Mouse (Mus musculus) C2C12 (cell line): ENCODE data around the gene Rhoh. TPM values are rescaled to one million over a fixed set of nuclear protein-coding genes. Genes with fewer than 3 reads are reported as not detected.

Experiments used
- H3K27me3 ChIP-seq: one replicate; pipeline ENCODE4 v1.6.1; 2011; ENCODE audit not compliant: control insufficient read depth, insufficient read depth, insufficient read length
- H3K36me3 ChIP-seq: one replicate; pipeline ENCODE4 v1.6.1; 2011; ENCODE audit not compliant: control insufficient read depth, insufficient read depth
- H3K4me3 ChIP-seq: one replicate; pipeline ENCODE4 v1.5.1; 2011; ENCODE audit warnings: mild to moderate bottlenecking, control low read depth; ENCODE audit not compliant: poor library complexity, insufficient read depth, severe bottlenecking
- H3K79me2 ChIP-seq: one replicate; pipeline ENCODE4 v1.6.1; 2011; ENCODE audit not compliant: control insufficient read depth, insufficient read depth
- H3K79me3 ChIP-seq: one replicate; pipeline ENCODE4 v1.6.1; 2011; ENCODE audit warnings: low read depth, control low read depth
- H3ac ChIP-seq: one replicate; pipeline ENCODE3; 2011; ENCODE audit warnings: low read depth; ENCODE audit not compliant: control insufficient read depth, insufficient read length
- CEBPB ChIP-seq: IDR thresholded peaks from one replicate; pipeline ENCODE4 v1.6.1; 2011; ENCODE audit warnings: low read depth, mild to moderate bottlenecking, control low read depth, moderate library complexity
- CTCF ChIP-seq: IDR thresholded peaks from one replicate; pipeline ENCODE4 v1.5.1; 2011; ENCODE audit not compliant: control insufficient read depth, insufficient read depth, insufficient read length
- FOSL1 ChIP-seq: IDR thresholded peaks from one replicate; pipeline ENCODE4 v1.8.0; 2011; ENCODE audit warnings: mild to moderate bottlenecking, low read length; ENCODE audit not compliant: poor library complexity, insufficient read depth, severe bottlenecking
- MAX ChIP-seq: IDR thresholded peaks from one replicate; pipeline ENCODE4 v1.6.1; 2011; ENCODE audit warnings: mild to moderate bottlenecking, control low read depth
- MYOD1 ChIP-seq: IDR thresholded peaks from one replicate; pipeline ENCODE4 v1.6.1; 2011; ENCODE audit warnings: low read depth; ENCODE audit not compliant: control insufficient read depth, insufficient read length
- MYOG ChIP-seq: IDR thresholded peaks from one replicate; pipeline ENCODE4 v1.6.1; 2011; ENCODE audit not compliant: control insufficient read depth, insufficient read length; ENCODE audit errors: extremely low read depth
- USF1 ChIP-seq: IDR thresholded peaks from one replicate; pipeline ENCODE4 v1.6.1; 2011; ENCODE audit warnings: low read depth, mild to moderate bottlenecking, control low read depth, moderate library complexity
- polyA plus RNA-seq: library from polyadenylated mRNA; unstranded; fragments of >200 nt; fragmentation: generic; extraction: Trizol; gene quantifications from one replicate; pipeline ENCODE4 v1.2.1, GENCODE M21; 2012; ENCODE audit warnings: missing spikeins

Rhoh gene
- polyA plus RNA-seq, 1 experiment, result not detected

- no peak overlapping the region for H3K4me3 ChIP-seq
- H3K27me3 ChIP-seq, result peaks cover 7% of the 10 kb centered on the region
- no peaks in the 10 kb centered on the region for H3K79me3 ChIP-seq
- no peak overlapping the region for H3ac ChIP-seq
- H3K36me3 ChIP-seq, result no peaks in the 10 kb centered on the region
- TF ChIP-seq MAX, result no peak
- no peak for TF ChIP-seq FOSL1
- TF ChIP-seq CTCF, result no peak
- H3K79me2 ChIP-seq, result no peaks in the 10 kb centered on the region
Measured at GRCm38 (mm10) chr5:65908751-65909150, 47.7 kb downstream of the Rhoh start.

GRCm38 (mm10) chr5:65909321-65909720, 48.3 kb downstream of the Rhoh start:
- H3K4me3 ChIP-seq, result no peak overlapping the region

GRCm38 (mm10) chr5:65910398-65910797, 49.4 kb downstream of the Rhoh start:
- Histone ChIP-seq H3K27me3 (peaks cover 7% of the 10 kb centered on the region), H3K4me3 (no peak overlapping the region), H3K79me3 (no peaks in the 10 kb centered on the region), H3ac (no peak overlapping the region), H3K36me3 (no peaks in the 10 kb centered on the region), H3K79me2 (no peaks in the 10 kb centered on the region)
- TF ChIP-seq USF1, result no peak
- TF ChIP-seq MAX, result no peak
- TF ChIP-seq MYOD1, result no peak
- TF ChIP-seq CEBPB, result no peak
- no peak for TF ChIP-seq FOSL1
- no peak for TF ChIP-seq MYOG
- no peak for TF ChIP-seq CTCF

More at GRCm38 (mm10) chr5:65909321-65909720, 48.3 kb downstream of the Rhoh start:
- H3K36me3 ChIP-seq, result no peaks in the 10 kb centered on the region
- no peaks in the 10 kb centered on the region for H3K79me3 ChIP-seq
- H3K79me2 ChIP-seq, result no peaks in the 10 kb centered on the region
- H3ac ChIP-seq, result no peak overlapping the region
- peaks cover 7% of the 10 kb centered on the region for H3K27me3 ChIP-seq
- TF ChIP-seq USF1 (no peak), MAX (no peak), MYOD1 (no peak), MYOG (no peak)

GRCm38 (mm10) chr5:65911676-65912075, 50.7 kb downstream of the Rhoh start:
- Histone ChIP-seq H3K79me2 (no peaks in the 10 kb centered on the region), H3K27me3 (peaks cover 7% of the 10 kb centered on the region), H3ac (no peak overlapping the region), H3K79me3 (no peaks in the 10 kb centered on the region), H3K36me3 (no peaks in the 10 kb centered on the region), H3K4me3 (no peak overlapping the region)
- TF ChIP-seq FOSL1 (no peak), CEBPB (no peak), MYOD1 (no peak), MAX (no peak)

- no peaks in the 10 kb centered on the region for H3K36me3 ChIP-seq
- no peaks in the 10 kb centered on the region for H3K79me3 ChIP-seq
- no peak for TF ChIP-seq FOSL1
- TF ChIP-seq CTCF, result no peak
- TF ChIP-seq USF1, result no peak
- no peak for TF ChIP-seq MYOG
- TF ChIP-seq MAX, result no peak
- TF ChIP-seq CEBPB, result no peak
- TF ChIP-seq MYOD1, result no peak
- no peaks in the 10 kb centered on the region for H3K79me2 ChIP-seq
- H3K4me3 ChIP-seq, result no peak overlapping the region
- no peak overlapping the region for H3ac ChIP-seq
- peaks cover 7% of the 10 kb centered on the region for H3K27me3 ChIP-seq
Measured at GRCm38 (mm10) chr5:65912201-65912600, 51.2 kb downstream of the Rhoh start.

- H3K79me3 ChIP-seq, result no peaks in the 10 kb centered on the region
- no peaks in the 10 kb centered on the region for H3K36me3 ChIP-seq
- no peak overlapping the region for H3ac ChIP-seq
- H3K27me3 ChIP-seq, result peaks cover 7% of the 10 kb centered on the region
- no peak for TF ChIP-seq MAX
- no peak for TF ChIP-seq MYOD1
- TF ChIP-seq USF1, result no peak
- no peak for TF ChIP-seq FOSL1
- TF ChIP-seq CTCF, result no peak
- no peak for TF ChIP-seq MYOG
- TF ChIP-seq CEBPB, result no peak
- no peaks in the 10 kb centered on the region for H3K79me2 ChIP-seq
- no peak overlapping the region for H3K4me3 ChIP-seq
Measured at GRCm38 (mm10) chr5:65913126-65913525, 52.1 kb downstream of the Rhoh start.
